Mouse (Mus musculus) layer of hippocampus, adult 9-11 months (tissue): ENCODE results near the gene Cep164.

Experiments
- DNase-seq: peaks from one replicate; pipeline ENCODE4 v3.0.0; 2022

Gene Cep164

GRCm38 (mm10) chr9:45838069-45838433 is 9.6 kb upstream of the Cep164 start:
- no peak for DNase-seq

GRCm38 (mm10) chr9:45833461-45833860 is 5.0 kb upstream of the Cep164 start:
- no peak for DNase-seq

GRCm38 (mm10) chr9:45832898-45833297 is 4.4 kb upstream of the Cep164 start:
- DNase-seq, result no peak

GRCm38 (mm10) chr9:45829107-45829506 is 616 bp upstream of the Cep164 start:
- DNase-seq, result peak; percentile 76

GRCm38 (mm10) chr9:45827663-45828290 is 714 bp downstream of the Cep164 start:
- no peak for DNase-seq

- no peak for DNase-seq
Observed at GRCm38 (mm10) chr9:45818406-45819011, 10.0 kb downstream of the Cep164 start.

- no peak for DNase-seq
Observed at GRCm38 (mm10) chr9:45815525-45815924, 13.0 kb downstream of the Cep164 start.

GRCm38 (mm10) chr9:45815113-45815512 is 13.4 kb downstream of the Cep164 start:
- DNase-seq, result peak; percentile 51

- DNase-seq, result no peak
Observed at GRCm38 (mm10) chr9:45811946-45812345, 16.5 kb downstream of the Cep164 start.

GRCm38 (mm10) chr9:45807761-45808160 is 20.7 kb downstream of the Cep164 start:
- DNase-seq, result no peak

GRCm38 (mm10) chr9:45807337-45807736 is 21.2 kb downstream of the Cep164 start:
- DNase-seq, result no peak

- DNase-seq, result no peak
Observed at GRCm38 (mm10) chr9:45806847-45807246, 21.6 kb downstream of the Cep164 start.

- no peak for DNase-seq
Observed at GRCm38 (mm10) chr9:45803070-45803774, 25.3 kb downstream of the Cep164 start.

GRCm38 (mm10) chr9:45799402-45799801 is 29.1 kb downstream of the Cep164 start:
- DNase-seq, result peak; percentile 63

GRCm38 (mm10) chr9:45798467-45799164 is 29.9 kb downstream of the Cep164 start:
- peak; percentile 38 for DNase-seq

GRCm38 (mm10) chr9:45797271-45797670 is 31.2 kb downstream of the Cep164 start:
- DNase-seq, result no peak

- no peak for DNase-seq
Observed at GRCm38 (mm10) chr9:45795722-45796121, 32.8 kb downstream of the Cep164 start.

- DNase-seq, result no peak
Observed at GRCm38 (mm10) chr9:45793697-45794096, 34.8 kb downstream of the Cep164 start.

GRCm38 (mm10) chr9:45792235-45792634 is 36.3 kb downstream of the Cep164 start:
- no peak for DNase-seq

- no peak for DNase-seq
Observed at GRCm38 (mm10) chr9:45791456-45792142, 36.9 kb downstream of the Cep164 start.

GRCm38 (mm10) chr9:45788405-45788804 is 40.1 kb downstream of the Cep164 start:
- DNase-seq, result no peak

GRCm38 (mm10) chr9:45787547-45787946 is 40.9 kb downstream of the Cep164 start:
- no peak for DNase-seq

GRCm38 (mm10) chr9:45787071-45787470 is 41.4 kb downstream of the Cep164 start:
- DNase-seq, result no peak
